Mouse (Mus musculus) lung, postnatal 0 days (tissue): ENCODE measurements around the gene Extl2.

Experiments
- CTCF ChIP-seq: IDR thresholded peaks from 2 replicates; pipeline ENCODE4 v1.5.1; 2016; ENCODE audit warnings: antibody characterized with exemption, mild to moderate bottlenecking
- EP300 ChIP-seq: IDR thresholded peaks from 2 replicates; pipeline ENCODE4 v1.6.1; 2016; ENCODE audit warnings: antibody characterized with exemption, mild to moderate bottlenecking, control low read depth

DNA sequence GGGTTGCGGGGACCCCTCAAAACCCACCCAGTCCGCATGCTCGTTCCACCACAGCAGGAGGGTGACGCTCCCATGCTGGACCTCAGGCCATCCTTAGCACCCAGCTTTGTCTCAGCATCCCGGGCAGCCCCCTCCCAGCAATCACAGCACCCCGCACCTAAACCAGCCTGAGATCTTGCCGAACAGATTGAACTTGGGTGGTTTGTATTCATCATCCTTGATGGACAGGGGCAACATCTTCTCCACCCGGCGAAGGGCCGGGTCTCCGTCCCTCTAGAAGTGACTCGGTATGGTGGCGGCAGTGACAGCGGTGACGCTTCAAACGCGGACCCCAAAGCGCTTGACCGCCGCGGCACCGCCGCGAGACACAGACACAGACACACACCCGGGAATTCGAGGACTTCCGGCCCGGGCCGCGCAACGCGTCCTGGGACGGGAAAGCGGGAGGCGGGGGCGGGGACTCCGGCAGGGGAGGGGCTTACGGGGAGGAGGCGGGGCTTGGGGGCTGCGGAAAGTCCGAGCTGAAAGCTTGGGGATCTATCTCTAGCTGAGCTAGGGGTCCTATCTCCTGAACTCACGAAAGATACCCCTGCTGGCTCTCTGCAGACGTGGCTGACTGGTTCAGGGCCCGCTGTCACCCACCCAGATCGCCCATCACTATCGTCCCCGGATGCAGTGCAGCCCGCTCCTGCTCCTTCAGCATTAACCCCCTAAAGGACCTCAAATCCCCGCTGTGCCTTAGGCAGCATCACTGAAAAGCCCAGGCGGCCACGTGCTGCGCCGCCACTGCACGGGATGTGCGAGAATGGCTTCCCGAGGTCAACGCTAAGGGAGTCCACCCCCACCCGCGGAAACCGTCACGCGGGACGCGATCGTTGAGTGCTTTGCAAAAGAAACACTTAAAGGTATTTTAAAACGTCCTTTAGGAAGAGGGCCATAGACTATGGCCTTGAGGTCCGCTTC lies at the start of gene Extl2, which contains the start of gene Slc30a7:
- TF ChIP-seq CTCF (no peak), EP300 (no peak)
